Mouse (Mus musculus): ENCODE measurements around the gene Cenpj. TPM values are rescaled to one million over a fixed set of nuclear protein-coding genes. Genes with fewer than 3 reads are reported as not detected.

Cenpj gene
- 3.2 and 3.6 TPM in 2 replicates for polyA plus RNA-seq (2015; fragmentation: Nextera tagmentation; extraction: Ambion mirVana)

DNA sequence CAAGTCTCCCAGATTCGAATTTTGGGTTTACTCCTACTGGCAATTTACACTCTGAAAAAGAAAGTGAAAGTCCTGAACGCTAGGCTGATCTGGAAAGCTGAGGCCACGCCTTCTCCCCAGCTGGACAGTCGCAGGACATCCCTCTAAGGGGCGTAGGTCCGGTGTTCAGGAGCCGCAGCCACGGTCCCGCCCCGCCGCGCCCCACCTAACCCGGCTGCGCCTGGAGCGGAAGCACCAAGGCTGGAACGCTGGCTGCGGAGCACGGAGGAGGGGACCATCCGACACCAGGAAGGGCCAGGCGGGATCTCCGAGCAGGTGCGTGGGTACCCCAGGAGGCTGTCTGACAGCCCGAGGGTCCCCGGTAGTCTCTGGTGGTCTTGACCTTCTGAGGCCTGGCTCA is at the start of gene Cenpj, which contains the start of gene Parp4:
Gene Cenpj, minus strand, starts transcription at position 10 of the 400 bp plus-strand sequence.
Gene Parp4, plus strand, starts transcription at position 204 of the 400 bp plus-strand sequence.
- peak within 1 kb of the TSS; percentile 69 for H3K4me3 ChIP-seq (ENCODE audit: low read depth, low read length)
- peak; percentile 98 for DNase-seq (ENCODE audit: low spot score)
- no peak for TF ChIP-seq CTCF (IDR thresholded peaks at IDR 0.05)
- no peak for TF ChIP-seq EP300 (IDR thresholded peaks at IDR 0.05)
- no peaks in the 10 kb centered on the region for H3K36me3 ChIP-seq (ENCODE audit: insufficient read depth, low read length)
- H3K4me2 ChIP-seq (replicated peaks; ENCODE audit: low read depth, low read length) = peak within 1 kb of the TSS; percentile 85
- peak; percentile 88 for ATAC-seq
- H3K4me1 ChIP-seq (ENCODE audit: insufficient read depth, low read depth, low read length) = peaks cover 4% of the 10 kb centered on the region; the same call in 1 of the 2 replicates
- no peaks in the 10 kb centered on the region for H3K27me3 ChIP-seq (replicated peaks; ENCODE audit: insufficient read depth, low read length)
- WGBS = under 1% methylated on average over 23 of the region's 24 CpGs
- H3K9me3 ChIP-seq (ENCODE audit: low read length) = no peaks in the 10 kb centered on the region
- peak within 1 kb of the TSS; percentile 69 for H3K27ac ChIP-seq (ENCODE audit: low read length)
- H3K9ac ChIP-seq (replicated peaks; ENCODE audit: low read depth) = peak within 1 kb of the TSS; percentile 62

DNA sequence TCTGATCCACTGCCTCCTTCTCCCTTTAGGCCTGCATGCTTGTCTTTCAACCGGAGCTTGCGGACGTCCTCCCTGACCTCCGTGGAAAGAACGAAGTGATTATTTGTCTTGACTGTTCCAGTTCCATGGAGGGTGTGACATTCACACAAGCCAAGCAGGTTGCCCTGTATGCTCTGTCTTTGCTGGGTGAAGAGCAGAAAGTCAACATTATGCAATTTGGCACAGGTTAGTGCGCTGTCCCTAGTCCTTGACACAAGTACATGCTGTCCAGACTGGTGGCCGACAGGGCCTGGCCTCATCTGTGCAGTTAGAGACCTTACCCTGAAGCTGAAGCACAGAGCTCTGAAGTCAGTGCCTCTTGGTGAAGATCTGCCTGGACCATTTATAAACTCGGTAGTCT is 45.2 kb upstream of the Cenpj start:
- no peak overlapping the region for H3K4me3 ChIP-seq (ENCODE audit: low read depth, low read length)
- no peak overlapping the region for H3K4me2 ChIP-seq (replicated peaks; ENCODE audit: low read depth, low read length)
- H3K9ac ChIP-seq (replicated peaks; ENCODE audit: low read depth) = no peak overlapping the region
- no peak for TF ChIP-seq CTCF (IDR thresholded peaks at IDR 0.05)
- 0 out of 2 replicates have a peak, but pooled peaks have one; percentile 24 for TF ChIP-seq EP300 (IDR thresholded peaks at IDR 0.05)
- peaks cover 33% of the 10 kb centered on the region for H3K36me3 ChIP-seq (ENCODE audit: insufficient read depth, low read length)
- ATAC-seq = peak; percentile 88
- H3K9me3 ChIP-seq (ENCODE audit: low read length) = no peaks in the 10 kb centered on the region
- no peaks in the 10 kb centered on the region for H3K4me1 ChIP-seq (ENCODE audit: insufficient read depth, low read depth, low read length)
- no peaks in the 10 kb centered on the region for H3K27me3 ChIP-seq (replicated peaks; ENCODE audit: insufficient read depth, low read length)
- 0 out of 2 replicates have a peak overlapping the region, but pooled peaks have one; percentile 27 for H3K27ac ChIP-seq (ENCODE audit: low read length)
- 49% methylated on average over 8 of the region's 8 CpGs for WGBS
- DNase-seq (ENCODE audit: low spot score) = peak; percentile 61

DNA sequence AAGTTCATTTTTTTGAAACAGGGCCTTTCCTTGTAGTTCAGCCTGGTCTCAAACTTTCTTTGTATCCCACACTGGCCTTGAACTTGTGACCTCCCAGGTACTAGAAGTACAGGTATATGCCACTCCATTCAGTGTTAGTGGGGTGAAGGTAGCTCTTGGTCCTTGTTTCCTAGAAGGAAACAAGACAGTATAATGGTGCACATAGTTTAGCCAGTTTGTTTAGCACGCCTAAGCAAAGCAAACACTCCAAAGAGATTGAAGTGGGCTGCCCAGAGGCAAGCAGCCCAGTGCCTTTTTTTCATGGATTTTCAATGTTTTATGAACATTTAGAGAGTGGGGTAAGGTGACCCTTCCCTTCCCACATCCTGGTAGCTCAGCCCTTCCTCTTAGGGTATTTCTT is 42.2 kb upstream of the Cenpj start:
- Histone ChIP-seq H3K9ac (replicated peaks; ENCODE audit: low read depth) (no peak overlapping the region), H3K4me1 (ENCODE audit: insufficient read depth, low read depth, low read length) (no peaks in the 10 kb centered on the region), H3K27me3 (replicated peaks; ENCODE audit: insufficient read depth, low read length) (no peaks in the 10 kb centered on the region), H3K27ac (ENCODE audit: low read length) (no peak overlapping the region), H3K4me2 (replicated peaks; ENCODE audit: low read depth, low read length) (no peak overlapping the region), H3K36me3 (ENCODE audit: insufficient read depth, low read length) (peaks cover 35% of the 10 kb centered on the region), H3K4me3 (ENCODE audit: low read depth, low read length) (no peak overlapping the region), H3K9me3 (ENCODE audit: low read length) (no peaks in the 10 kb centered on the region)
- 37% methylated on average over 1 of the region's 1 CpGs for WGBS
- peak; percentile 84 for ATAC-seq
- TF ChIP-seq EP300 (IDR thresholded peaks at IDR 0.05) (no peak), CTCF (IDR thresholded peaks at IDR 0.05) (no peak)
- peak; percentile 56 for DNase-seq (ENCODE audit: low spot score)

DNA sequence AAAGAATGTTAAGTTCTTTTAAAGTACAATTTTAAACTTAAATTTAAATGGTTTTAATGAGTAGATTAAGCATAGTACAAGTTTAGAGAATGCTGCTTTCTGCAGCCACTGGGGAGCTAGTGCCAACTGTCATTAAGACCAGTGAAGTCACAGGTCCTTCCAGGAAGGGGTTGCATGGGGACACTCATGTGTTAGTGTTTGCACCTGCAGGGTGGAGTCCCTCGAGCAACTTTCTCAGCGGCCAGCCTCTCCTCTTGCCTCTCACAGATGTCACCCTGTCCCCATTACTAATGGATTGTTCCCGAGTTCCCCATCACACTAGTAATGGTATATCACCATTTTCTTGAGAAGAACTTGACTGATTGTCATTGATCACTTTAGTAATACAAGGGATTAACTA is 38.0 kb upstream of the Cenpj start:
- WGBS = 70% methylated on average over 3 of the region's 3 CpGs
- H3K4me3 ChIP-seq (ENCODE audit: low read depth, low read length) = no peak overlapping the region
- H3K9me3 ChIP-seq (ENCODE audit: low read length) = no peaks in the 10 kb centered on the region
- no peak overlapping the region for H3K4me2 ChIP-seq (replicated peaks; ENCODE audit: low read depth, low read length)
- H3K36me3 ChIP-seq (ENCODE audit: insufficient read depth, low read length) = peaks cover 53% of the 10 kb centered on the region
- no peaks in the 10 kb centered on the region for H3K27me3 ChIP-seq (replicated peaks; ENCODE audit: insufficient read depth, low read length)
- ATAC-seq (no peak), DNase-seq (ENCODE audit: low spot score) (no peak)
- no peak overlapping the region for H3K9ac ChIP-seq (replicated peaks; ENCODE audit: low read depth)
- H3K4me1 ChIP-seq (ENCODE audit: insufficient read depth, low read depth, low read length) = no peaks in the 10 kb centered on the region
- TF ChIP-seq CTCF (IDR thresholded peaks at IDR 0.05) = no peak
- no peak for TF ChIP-seq EP300 (IDR thresholded peaks at IDR 0.05)
- H3K27ac ChIP-seq (ENCODE audit: low read length) = no peak overlapping the region

DNA sequence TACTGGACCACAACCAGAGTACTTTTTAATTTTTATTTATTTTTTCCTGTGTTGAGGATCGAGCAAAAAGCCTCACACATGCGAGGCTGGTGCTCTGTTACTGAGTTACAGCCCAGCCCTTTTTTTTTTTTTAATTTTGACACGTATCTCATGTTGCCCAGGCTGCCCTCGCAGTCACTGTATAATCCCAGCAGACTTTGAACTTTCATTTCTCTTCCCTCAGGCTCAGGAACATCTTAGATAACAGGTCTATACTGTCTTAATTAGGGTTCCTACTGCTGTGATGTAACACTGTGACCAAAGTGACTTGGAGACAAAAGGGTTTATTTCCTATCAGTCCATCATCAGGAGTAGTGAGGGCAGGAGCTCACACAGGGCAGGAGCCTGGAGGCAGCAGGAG is 29.9 kb upstream of the Cenpj start:
- DNase-seq (ENCODE audit: low spot score) (no peak), ATAC-seq (no peak)
- Histone ChIP-seq H3K4me2 (replicated peaks; ENCODE audit: low read depth, low read length) (no peak overlapping the region), H3K27me3 (replicated peaks; ENCODE audit: insufficient read depth, low read length) (no peaks in the 10 kb centered on the region), H3K4me1 (ENCODE audit: insufficient read depth, low read depth, low read length) (no peaks in the 10 kb centered on the region), H3K36me3 (ENCODE audit: insufficient read depth, low read length) (peaks cover 16% of the 10 kb centered on the region; the same call in 1 of the 2 replicates), H3K27ac (ENCODE audit: low read length) (no peak overlapping the region), H3K9ac (replicated peaks; ENCODE audit: low read depth) (no peak overlapping the region), H3K9me3 (ENCODE audit: low read length) (no peaks in the 10 kb centered on the region), H3K4me3 (ENCODE audit: low read depth, low read length) (no peak overlapping the region)
- TF ChIP-seq EP300 (IDR thresholded peaks at IDR 0.05) = no peak
- TF ChIP-seq CTCF (IDR thresholded peaks at IDR 0.05) = no peak
- 77% methylated on average over 4 of the region's 4 CpGs for whole genome bisulfite sequencing

DNA sequence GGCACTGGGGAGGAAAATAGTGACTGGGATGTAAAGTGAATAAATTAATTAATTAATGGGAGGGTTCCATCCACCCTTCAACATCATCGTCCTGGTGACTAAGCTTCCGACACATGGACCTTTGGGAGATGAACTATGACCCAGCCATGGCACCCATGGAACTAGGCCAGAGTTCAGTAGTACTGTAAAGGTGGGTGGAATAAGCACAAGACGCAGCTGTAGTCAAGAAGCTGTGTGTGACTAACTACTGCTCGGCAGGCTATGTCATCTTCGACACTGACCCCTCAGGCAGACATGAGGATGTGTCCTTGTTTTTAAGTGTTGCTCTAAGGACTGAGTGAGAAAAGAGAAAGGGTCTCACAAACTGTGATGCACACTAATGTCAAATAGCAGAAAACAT is 29.2 kb upstream of the Cenpj start:
- Histone ChIP-seq H3K4me3 (ENCODE audit: low read depth, low read length) (no peak overlapping the region), H3K36me3 (ENCODE audit: insufficient read depth, low read length) (peaks cover 16% of the 10 kb centered on the region), H3K4me1 (ENCODE audit: insufficient read depth, low read depth, low read length) (no peaks in the 10 kb centered on the region), H3K27ac (ENCODE audit: low read length) (no peak overlapping the region), H3K27me3 (replicated peaks; ENCODE audit: insufficient read depth, low read length) (no peaks in the 10 kb centered on the region), H3K9me3 (ENCODE audit: low read length) (no peaks in the 10 kb centered on the region), H3K9ac (replicated peaks; ENCODE audit: low read depth) (no peak overlapping the region), H3K4me2 (replicated peaks; ENCODE audit: low read depth, low read length) (no peak overlapping the region)
- no peak for TF ChIP-seq CTCF (IDR thresholded peaks at IDR 0.05)
- no peak for DNase-seq (ENCODE audit: low spot score)
- 93% methylated on average over 5 of the region's 5 CpGs for WGBS
- no peak for ATAC-seq

DNA sequence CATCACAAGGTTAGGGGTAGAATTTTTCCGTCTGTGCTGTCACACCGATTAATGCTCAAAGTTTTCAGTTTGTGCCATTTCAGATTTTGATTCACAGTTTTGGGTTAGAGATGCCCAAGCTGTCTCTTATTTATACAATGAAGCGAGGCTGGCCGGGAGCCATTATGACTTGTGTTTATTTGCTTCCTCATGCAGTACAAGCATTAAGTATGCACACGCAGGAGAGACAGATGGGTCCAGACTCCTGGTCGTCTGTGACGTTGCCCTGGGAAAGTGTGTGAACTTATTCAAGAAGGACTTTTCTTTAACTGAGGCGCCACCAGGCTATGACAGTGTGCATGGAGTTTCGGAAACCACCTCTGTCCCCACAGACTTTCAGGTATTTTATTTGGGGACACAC is 26.8 kb upstream of the Cenpj start:
- ATAC-seq = no peak
- Histone ChIP-seq H3K9me3 (ENCODE audit: low read length) (no peaks in the 10 kb centered on the region), H3K4me2 (replicated peaks; ENCODE audit: low read depth, low read length) (no peak overlapping the region), H3K27ac (ENCODE audit: low read length) (no peak overlapping the region), H3K4me3 (ENCODE audit: low read depth, low read length) (no peak overlapping the region), H3K4me1 (ENCODE audit: insufficient read depth, low read depth, low read length) (no peaks in the 10 kb centered on the region), H3K27me3 (replicated peaks; ENCODE audit: insufficient read depth, low read length) (no peaks in the 10 kb centered on the region), H3K9ac (replicated peaks; ENCODE audit: low read depth) (no peak overlapping the region), H3K36me3 (ENCODE audit: insufficient read depth, low read length) (peaks cover 20% of the 10 kb centered on the region)
- DNase-seq (ENCODE audit: low spot score) = no peak
- TF ChIP-seq CTCF (IDR thresholded peaks at IDR 0.05) (no peak), EP300 (IDR thresholded peaks at IDR 0.05) (no peak)
- WGBS = 60% methylated on average over 9 of the region's 9 CpGs

Measured in lung, postnatal 0 days (tissue).